Mouse (Mus musculus): ENCODE results near the gene Foxk1.

- TF ChIP-seq ZNF384 (IDR thresholded peaks at IDR 0.05; ENCODE audit: low read depth, low read length) (no peak), MAFK (IDR thresholded peaks at IDR 0.05; ENCODE audit: insufficient read depth, low read depth, low read length) (no peak), HCFC1 (IDR thresholded peaks at IDR 0.05; ENCODE audit: borderline replicate concordance, insufficient read depth, low read length) (no peak)
These were observed 19.0 kb downstream of the Foxk1 start for GRCm38 (mm10) chr5:142420317-142420716.
